Mouse (Mus musculus): ENCODE measurements around the gene Gm28051.

GRCm38 (mm10) chr12:102700453-102700852 lies 57.1 kb downstream of the Gm28051 start:
- no peak for TF ChIP-seq POLR2A (IDR thresholded peaks at IDR 0.05; ENCODE audit: insufficient read depth, low read depth, low read length)
- TF ChIP-seq CTCF (IDR thresholded peaks at IDR 0.05; ENCODE audit: insufficient read depth, low read depth, low read length) = no peak
